ENCODE assay signal across 9 mouse cellular contexts in genomic region chrX:11594542-11594941, GRCm38 (mm10).
A peak's percentile ranks its signal among the peaks of the same experiment; 100 is the strongest.
DNase-seq lines count a peak whose midpoint lies in the region.
"Had no signal": no experiment of that assay in that cellular context is flagged by ENCODE, and none has a peak within 500 bp of the region (broad histone marks: within the 10 kb centered on the region; RNA-seq: fewer than 3 reads in every experiment).

No protein-coding gene starts in this region.

- peak; percentile 53 for DNase-seq in heart, postnatal 4 days
- no peak for DNase-seq in heart, adult 9 months (ENCODE audit: low spot score in 2 of 2)
- DNase-seq in thymus, postnatal 14 days = peak; percentile 12
- no peak for DNase-seq in thymus, postnatal 0 days (ENCODE audit: low spot score)
- peak; percentile 47 for DNase-seq in kidney, postnatal 14 days
- peak; percentile 12 for DNase-seq in thymus, postnatal 4 days
- no peak for DNase-seq in Muller cell, postnatal 12 days (ENCODE audit: inconsistent ontology term)
- DNase-seq in c-Kit-positive CD71-positive TER-119-positive erythroid progenitor cells, embryonic 14.5 days (ENCODE audit: low spot score) = no peak
- DNase-seq: cerebellum, adult 2 months had no signal

Comparison
In these comparisons a context has a peak if more than half of its experiments do, and no peak if none do; other contexts are left out.
1. DNase-seq: peak in heart, postnatal 4 days (single experiment), thymus, postnatal 14 days (single experiment), kidney, postnatal 14 days (single experiment) and thymus, postnatal 4 days (single experiment); none in heart, adult 9 months (0 of 2), thymus, postnatal 0 days (single experiment), Muller cell, postnatal 12 days (single experiment) and c-Kit-positive CD71-positive TER-119-positive erythroid progenitor cells, embryonic 14.5 days (single experiment).